Mouse (Mus musculus) lung, adult 2 months (tissue): ENCODE measurements around the gene Thra.

Source experiments
- CTCF ChIP-seq: fragments of 200-500 bp; IDR thresholded peaks from 2 replicates; pipeline ENCODE4 v1.5.1; 2011; ENCODE audit warnings: mild to moderate bottlenecking, low read length, control low read depth; ENCODE audit not compliant: insufficient read depth
- POLR2A ChIP-seq: fragments of 200-500 bp; IDR thresholded peaks from 2 replicates; pipeline ENCODE4 v1.6.1; 2011; ENCODE audit warnings: low read depth, mild to moderate bottlenecking, control low read depth, low read length, borderline replicate concordance; ENCODE audit errors: extremely low read depth

GRCm38 (mm10) chr11:98770096-98770975 is 29.9 kb downstream of the Thra start:
- TF ChIP-seq CTCF (no peak), POLR2A (peak; percentile 14; the same call in 1 of the 2 replicates)
